In genomic region chr8:11230277-11230676, GRCm38 (mm10) we compare ENCODE assay signal across 11 mouse cellular contexts.
"Had no signal": no experiment of that assay in that cellular context is flagged by ENCODE, and none has a peak within 500 bp of the region (broad histone marks: within the 10 kb centered on the region; RNA-seq: fewer than 3 reads in every experiment).

No protein-coding gene starts in this region.

- ATAC-seq: liver, embryonic 12.5 days had no signal

- H3K4me2 ChIP-seq: limb, embryonic 15.5 days; liver, embryonic 12.5 days; lung, embryonic 14.5 days; midbrain, embryonic 12.5 days had no signal

- H3K36me3 ChIP-seq: midbrain, embryonic 12.5 days had no signal

- H3K9me3 ChIP-seq: limb, embryonic 15.5 days; liver, embryonic 12.5 days; midbrain, embryonic 12.5 days had no signal

- H3K27me3 ChIP-seq: limb, embryonic 15.5 days; liver, embryonic 12.5 days; midbrain, embryonic 12.5 days had no signal

- H3K27ac ChIP-seq: limb, embryonic 15.5 days; liver, embryonic 12.5 days; midbrain, embryonic 12.5 days had no signal

- H3K9ac ChIP-seq: limb, embryonic 15.5 days; liver, embryonic 12.5 days; lung, embryonic 14.5 days; midbrain, embryonic 12.5 days had no signal

- H3K4me3 ChIP-seq: limb, embryonic 15.5 days; liver, embryonic 12.5 days; midbrain, embryonic 12.5 days had no signal

- DNase-seq: kidney, postnatal 25 days; layer of hippocampus, adult 9-11 months; layer of hippocampus, postnatal 36 days; lung, embryonic 14.5 days; lung, postnatal 10 days; lung, postnatal 4 days; right cerebral cortex, postnatal 25 days; thymus, postnatal 36 days had no signal
